Mouse (Mus musculus): ENCODE measurements around the gene Syvn1.

The Syvn1 gene

DNA sequence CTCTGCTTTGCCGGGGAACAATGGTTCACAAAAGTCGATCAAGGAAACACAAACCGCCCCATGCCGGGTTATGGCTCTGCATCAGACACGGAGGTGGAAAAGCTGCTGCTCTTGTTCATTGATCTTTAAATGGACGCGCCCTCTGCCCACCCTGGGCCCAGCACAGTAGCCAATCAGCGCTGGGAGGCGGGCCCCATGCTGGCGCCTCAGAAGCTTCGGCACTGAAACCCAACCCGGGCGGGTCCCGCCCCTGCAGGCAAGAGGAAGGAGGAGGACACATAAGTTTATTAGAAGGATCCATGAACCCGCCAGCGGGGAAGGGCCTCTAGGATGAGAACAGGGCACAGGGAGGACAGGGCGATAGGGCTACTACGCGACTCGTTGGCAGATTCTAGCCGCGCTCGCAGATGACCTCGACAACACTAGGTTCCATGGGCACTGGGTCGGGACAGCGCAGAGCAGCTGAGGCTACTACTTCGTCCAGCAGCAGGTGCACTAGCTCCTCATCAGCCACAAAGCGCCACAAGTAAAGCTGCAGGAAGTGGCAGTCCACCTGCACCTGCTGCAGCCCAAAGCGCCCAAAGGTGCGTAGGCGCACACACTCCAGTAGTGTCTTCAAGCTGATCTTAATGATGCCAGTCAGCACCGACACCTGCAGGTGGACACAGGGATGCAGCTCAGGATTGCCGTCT lies 21.5 kb downstream of the Syvn1 start, which contains the start of gene Tm7sf2:
Tm7sf2 (minus strand) TSS at position 650 of the 692 bp plus-strand sequence.
- intact Hi-C loops (cut with DNase I), result no loop called here

DNA sequence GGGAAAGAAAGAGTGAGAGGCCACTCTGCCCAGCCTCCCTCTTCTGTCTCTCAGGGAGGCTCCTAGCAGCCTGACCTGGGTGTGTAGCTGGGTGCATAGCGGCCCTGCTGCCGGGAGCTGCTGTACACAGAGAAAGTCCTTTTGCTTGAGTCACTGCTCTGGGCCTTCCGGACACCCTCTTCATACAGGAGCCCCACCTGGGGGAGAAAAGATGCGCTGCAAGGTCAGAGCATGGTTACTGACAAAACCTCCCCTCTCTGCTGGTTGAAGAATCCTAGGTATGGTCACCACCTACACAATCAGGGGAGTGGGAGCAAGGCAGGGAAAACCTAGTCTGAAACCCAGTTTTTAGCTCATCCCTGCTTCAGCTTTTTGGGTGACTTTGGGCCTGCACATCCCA lies 22.6 kb downstream of the Syvn1 start:
- intact Hi-C loops (cut with DNase I), result no loop called here

DNA sequence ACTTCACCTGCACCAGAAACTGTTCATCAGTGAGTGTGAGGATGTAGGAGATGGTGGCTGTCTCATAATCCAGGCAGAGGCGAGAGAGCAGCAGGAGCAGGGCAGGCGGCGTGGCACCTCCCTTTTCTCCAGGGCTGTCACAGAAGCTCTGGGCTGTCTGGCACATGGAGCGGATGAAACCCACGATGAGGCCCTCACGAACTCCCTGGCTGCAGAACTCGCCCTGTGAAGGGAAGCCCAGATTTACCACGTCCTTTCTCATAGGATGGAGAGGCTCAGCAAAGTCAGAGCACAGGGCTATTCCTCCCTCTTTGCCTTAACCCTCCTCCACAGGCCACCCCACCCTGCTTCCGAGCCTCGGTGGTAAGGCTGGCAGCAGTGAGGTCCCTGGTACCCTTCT lies 23.5 kb downstream of the Syvn1 start:
- intact Hi-C loops (cut with DNase I), result no loop called here

DNA sequence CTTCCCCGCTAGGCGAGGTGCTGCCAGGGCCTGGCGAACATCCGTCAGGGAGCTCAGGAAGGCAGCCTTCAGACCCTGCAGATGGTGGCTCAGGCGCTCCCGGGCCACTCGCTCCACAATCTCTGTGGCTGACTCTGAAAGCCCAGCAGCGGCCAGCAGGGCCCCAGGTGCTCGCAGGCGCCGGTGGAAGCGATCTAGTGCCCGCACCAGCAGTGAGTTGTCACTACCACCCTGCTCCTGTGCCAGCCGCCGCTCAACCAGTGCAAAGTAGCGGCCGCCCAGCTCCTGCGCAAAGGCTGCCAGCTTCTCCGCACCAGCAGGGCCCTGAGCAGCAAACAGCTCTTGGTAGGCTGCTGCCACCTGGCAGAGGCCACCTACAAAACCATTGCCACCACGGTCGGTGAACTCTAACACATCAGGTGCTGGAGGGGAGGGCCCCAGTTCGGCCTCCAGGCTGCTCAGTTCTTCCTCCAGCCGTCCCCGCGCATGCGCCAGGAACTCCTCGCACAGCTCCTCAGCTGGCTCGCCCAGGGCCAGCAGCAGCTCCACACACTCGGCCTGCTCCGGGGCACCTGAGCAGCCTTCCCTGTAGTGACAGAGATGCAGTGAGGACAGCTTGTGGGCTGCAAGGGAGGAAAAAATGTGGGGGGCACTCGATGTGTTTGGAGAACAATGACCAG lies 24.3 kb downstream of the Syvn1 start:
- intact Hi-C loops (cut with DNase I), result no loop called here

DNA sequence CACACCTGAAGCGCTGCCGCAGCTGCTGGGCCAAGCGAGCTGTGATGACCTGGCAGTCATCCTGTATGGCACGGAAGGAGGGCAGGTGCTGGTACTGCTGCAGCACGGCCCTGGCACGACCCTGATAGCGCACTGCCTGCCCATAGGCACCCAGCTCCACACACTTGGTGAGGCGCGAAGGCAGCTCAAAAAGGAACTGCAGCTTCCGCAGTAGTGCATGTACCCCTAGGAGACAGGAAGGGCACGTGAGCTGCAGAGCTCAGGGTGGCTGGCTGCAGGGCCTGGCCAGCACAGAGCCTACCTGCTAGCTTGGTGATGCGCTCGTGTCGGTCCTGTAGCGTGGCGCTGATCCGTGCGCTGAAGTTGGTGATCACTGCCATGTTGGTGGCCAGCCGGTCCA lies 24.9 kb downstream of the Syvn1 start:
- intact Hi-C loops (cut with DNase I), result no loop called here

DNA sequence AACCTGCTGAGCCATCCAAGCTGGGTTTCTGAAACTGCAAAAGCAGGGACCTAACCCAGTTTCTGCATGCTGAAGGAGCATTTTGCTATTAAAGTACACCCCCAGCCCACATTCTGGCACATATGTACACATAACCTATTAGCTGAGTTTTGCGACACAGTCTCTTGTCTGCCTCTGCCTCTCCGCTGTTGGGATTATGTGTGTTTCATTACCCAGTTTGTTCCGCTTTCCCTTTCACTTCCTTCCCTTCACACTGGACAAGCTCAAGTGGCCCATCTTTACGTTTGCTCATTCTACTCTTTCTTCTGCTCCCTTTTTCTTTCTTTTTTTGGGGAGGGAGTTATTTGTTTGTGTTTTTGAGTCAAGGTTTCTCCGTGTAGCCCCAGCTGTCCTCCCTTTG lies 27.5 kb downstream of the Syvn1 start:
- intact Hi-C loops (cut with DNase I), result no loop called here

DNA sequence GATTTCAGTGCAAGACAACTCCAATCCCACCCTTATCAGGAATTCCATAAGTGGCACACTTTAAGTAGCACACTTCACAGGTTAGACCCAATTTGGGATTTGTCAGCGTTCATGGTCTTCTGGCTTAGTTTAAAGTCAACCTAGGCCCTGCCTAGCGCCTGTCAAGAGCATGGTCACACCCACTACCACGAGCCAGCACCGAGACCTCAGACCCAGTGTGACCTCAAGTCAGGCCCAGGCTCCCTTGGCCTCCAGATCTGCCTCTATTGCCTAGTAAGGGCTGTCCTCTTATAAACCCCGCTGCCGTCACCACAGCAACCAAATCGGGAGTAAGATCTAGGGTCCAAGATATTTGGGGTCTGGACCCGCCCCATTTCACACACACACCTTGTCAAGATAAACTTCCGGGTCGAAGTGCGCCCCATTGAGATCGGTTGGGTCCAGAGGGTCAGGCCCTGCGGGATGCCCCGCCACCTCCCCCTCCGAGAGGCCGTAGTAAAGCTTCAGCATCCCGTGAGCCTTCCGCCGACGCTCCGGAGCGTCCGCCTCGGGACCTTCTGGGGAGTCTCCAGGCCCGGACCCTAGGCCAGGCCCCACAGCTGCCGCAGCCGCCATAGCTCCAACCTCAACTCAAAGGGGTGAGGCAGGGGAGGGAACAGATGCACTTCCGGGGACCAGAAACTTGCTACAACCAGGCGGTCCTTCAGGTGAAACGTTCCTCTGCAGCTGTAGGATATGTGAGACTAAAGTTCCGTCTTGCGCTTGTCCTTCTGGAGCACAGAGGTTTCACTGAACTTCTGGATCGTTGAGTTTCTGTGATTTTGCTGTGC lies 30.4 kb downstream of the Syvn1 start, which contains the start of gene Vps51:
Vps51 (minus strand) TSS at position 668 of the 830 bp plus-strand sequence.
- intact Hi-C loops (cut with DNase I), result no loop called here

DNA sequence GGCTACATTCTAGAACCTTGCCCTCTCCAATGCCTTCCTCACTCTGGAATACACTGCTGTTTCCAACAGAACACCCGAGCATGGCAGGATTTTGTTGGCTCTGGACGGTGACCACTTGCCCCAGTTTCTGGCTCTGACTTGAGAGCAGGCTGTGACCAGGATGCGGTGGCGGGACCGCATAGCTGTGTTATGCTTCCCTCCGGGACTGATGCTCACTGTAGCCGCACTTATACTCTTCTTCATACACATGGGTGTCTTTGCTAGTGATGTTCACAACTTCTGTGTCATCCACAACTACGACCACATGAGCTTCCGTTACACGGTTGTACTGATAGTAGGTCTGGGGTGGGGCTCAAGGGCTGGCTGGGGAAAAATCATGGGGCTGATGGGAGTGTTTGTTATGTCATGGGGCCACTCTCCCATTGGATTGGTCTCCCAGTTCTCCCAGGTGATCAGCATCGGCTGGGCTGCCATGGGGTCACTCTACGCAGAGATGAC lies 33.7 kb downstream of the Syvn1 start, which contains the start of gene Tmem262:
Tmem262 (plus strand) TSS at position 51 of the 498 bp plus-strand sequence.
- intact Hi-C loops (cut with DNase I), result no loop called here

DNA sequence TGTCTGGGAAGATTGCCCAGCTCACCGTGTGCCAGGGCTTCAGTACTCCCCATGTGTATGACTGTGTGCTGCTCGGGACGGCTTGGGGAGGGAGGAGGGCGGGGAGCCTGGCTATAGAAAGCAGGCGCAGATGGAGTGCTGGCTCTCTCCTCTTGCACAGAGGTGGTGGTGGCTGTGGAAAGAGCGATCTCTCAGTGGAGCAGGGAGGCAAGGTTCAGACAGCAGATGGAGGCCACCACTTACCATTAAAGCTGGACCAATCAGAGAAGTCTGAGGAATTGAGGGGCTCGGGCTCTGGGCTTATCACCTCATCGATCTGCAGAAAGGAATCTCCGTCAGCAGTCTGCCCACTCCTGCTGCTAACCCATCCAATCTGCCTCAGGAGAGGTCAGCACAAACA lies 35.8 kb downstream of the Syvn1 start, which contains the start of gene Gm28374:
Gm28374 (minus strand) TSS at position 101 of the 400 bp plus-strand sequence.
- intact Hi-C loops (cut with DNase I), result no loop called here

DNA sequence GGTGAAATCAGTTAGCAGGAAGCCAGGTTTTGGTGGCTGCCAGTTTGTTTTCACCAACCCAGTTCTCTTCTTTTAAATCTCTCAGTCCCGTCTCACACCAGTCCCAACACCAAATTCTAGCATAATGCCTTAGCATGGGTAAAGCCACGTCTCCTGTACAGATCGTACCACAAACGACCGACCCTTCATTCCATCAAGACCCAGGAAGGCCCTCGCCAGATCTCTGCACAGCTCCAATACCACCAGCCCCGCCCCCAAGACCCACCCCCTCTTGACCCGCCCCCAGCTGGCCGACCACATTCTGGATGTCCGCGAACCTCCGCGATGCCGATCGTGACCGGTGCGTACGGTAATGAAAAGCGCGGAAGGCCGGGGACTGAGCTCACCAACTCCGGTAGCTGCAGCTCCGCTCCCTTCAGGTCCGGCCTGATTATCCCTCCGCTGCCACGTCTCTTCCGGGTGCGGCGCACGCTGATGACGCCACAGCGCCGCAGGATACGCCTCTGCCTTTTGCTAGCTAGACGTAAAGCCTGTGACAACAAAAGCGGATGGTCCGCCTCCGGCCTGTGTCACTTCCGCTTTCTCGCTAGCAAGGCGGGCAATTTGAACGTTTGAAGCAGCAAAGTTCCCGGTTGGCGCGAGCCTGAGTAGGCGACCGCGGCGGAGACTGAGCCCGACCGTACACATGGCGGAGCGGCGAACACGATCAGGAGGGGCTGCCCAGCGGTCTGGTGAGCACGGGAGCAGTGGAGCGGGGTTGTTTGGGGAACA lies 38.3 kb downstream of the Syvn1 start, which contains the start of the genes Zfpl1 and Cdca5:
Zfpl1 (minus strand) TSS at position 479 of the 771 bp plus-strand sequence.
Cdca5 (plus strand) TSS at position 506 of the 771 bp plus-strand sequence.
- intact Hi-C loops (cut with DNase I), result loop anchor here (5.0 kb wide), 1 partner anchor 38 kb away; no protein-coding TSS in a partner anchor

DNA sequence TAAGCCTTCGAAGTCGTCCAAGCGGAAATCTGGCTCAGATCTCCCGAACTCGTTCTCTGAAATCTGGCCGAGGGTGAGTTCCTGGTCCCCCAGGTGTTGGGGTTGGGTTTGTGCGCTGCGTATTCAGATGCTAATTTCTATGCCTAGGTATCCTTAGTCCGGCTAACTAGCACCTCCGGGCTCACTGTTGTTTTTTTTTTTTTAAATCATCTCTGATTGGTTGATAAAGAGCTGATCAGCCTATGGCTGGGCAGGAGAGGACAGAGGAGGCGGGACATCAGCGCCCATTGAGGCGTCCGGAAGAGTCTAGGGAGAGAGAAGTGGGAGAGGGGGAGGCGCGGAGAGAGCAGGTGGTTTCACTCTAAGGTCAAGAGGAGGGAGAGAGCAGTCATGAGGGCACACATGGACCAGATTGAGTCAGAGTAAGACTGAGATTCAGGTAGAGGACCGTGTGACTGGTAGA lies 39.1 kb downstream of the Syvn1 start:
- intact Hi-C loops (cut with DNase I), result loop anchor here (5.0 kb wide), 1 partner anchor 37 kb away; no protein-coding TSS in a partner anchor

DNA sequence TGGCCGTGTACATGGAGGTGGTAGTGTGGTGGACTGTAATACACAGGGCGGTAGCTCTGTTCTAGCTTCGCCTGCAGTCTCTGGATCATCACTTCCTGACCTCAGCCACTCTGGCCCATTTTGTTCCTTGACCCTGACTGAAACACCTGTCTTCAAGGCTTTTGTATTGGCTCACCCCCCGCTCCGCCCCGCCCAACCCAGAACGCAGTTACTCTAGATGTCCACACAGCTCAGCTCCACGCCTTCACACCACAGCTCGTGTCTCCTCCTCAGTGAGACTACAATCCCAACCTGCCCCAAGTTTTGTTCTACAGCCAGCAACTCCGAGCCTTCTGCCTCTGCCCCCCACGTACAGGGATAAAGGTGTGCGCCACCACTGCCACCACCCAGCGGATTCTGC lies 42.5 kb downstream of the Syvn1 start:
- intact Hi-C loops (cut with DNase I), result loop anchor here (5.0 kb wide), 1 partner anchor 33 kb away; no protein-coding TSS in a partner anchor

DNA sequence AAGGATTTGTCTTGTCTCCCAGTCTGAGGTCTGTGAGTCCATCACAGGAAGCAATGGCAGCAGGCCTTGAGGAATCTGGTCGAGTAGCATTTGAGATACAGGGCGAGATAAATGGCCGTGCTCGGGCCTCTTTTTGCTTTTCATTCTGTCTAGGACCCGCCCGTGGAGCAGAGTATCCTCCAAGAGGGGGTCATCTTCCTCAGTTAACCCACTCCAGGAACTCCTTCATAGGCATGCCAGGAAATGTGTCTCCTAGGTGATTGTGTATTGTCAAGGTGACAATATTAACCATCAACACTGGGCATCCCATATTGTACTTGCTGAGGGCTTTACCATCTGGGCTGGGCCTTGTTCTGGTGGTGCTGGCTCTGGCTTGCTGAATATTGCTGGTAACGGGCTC lies 47.7 kb downstream of the Syvn1 start, which contains the start of gene AC131692.1:
AC131692.1 (plus strand) TSS at position 301 of the 400 bp plus-strand sequence.
- intact Hi-C loops (cut with DNase I), result no loop called here

DNA sequence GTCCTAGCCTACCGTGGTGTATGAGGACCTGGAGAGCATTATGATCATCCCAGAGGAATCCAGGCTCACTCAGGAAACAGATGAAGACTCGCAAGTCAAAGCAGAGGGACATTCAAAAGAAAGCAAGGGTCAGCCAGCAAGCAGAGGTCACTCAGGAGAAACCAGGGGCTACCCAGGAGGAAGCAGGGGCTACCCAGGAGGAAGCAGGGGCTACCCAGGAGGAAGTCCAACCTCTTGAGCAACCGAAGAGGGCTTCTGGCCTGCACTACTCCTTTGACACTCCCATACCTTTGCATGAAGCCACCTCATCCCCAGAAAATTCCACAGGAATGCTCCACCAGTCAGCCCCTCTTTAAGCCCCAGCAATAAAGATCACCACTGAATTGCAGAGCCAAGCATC lies 51.5 kb downstream of the Syvn1 start:
- intact Hi-C loops (cut with DNase I), result no loop called here

DNA sequence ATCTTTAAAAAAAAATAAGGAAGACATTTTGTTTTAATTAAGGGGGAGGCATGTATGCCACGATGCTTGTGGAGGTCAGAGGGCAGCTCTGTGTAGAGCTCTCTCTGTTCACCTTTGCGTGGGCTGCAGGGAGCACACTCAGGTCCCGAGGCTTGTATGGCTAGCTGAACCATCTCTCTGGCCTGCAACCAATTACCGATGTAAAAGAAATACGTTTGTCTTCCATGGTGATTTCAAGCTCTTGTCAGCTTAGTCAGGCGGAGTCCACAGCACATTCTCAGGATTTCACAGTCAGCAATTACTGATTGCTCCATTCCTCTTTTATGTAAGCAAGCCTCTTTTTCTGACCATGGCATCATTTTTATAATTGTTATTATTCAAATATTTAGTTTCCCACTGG lies 54.8 kb downstream of the Syvn1 start:
- intact Hi-C loops (cut with DNase I), result no loop called here

DNA sequence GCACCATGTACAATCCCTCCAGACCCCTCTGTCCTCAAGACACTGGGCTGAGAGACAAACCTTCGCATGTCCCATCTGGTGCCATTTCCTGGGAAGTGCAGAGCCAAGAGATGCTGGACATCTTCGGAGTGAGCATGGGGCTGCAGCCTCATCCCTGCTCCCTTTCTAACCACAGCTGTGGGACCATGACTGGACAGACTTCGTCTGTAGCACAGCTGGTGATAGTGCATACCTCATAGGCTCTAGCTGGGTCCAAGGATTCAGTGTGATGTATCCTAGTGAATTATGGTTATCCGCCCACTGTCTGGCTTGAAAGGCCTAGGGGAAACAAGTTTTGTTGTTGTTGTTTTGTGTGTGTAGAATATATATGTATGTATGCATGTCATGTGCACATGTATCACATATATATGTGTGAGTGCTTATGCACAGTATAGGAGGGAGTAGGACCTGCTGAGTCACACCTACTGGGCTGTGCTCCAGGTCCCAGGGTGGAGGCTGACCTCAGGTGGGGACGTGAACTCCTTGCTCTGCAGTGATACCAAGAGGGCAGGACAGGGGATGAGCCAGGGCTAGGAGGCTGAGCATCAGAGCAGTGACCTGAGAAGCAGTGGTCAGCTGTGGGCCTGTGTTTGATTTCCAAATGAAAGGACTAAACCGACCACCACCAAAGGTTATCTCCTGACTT lies 55.9 kb downstream of the Syvn1 start:
- intact Hi-C loops (cut with DNase I), result no loop called here

Data from adrenal gland (tissue).